Mouse (Mus musculus) heart, embryonic 12.5 days (tissue): ENCODE data around the gene Slc22a19. TPM values are rescaled to one million over a fixed set of nuclear protein-coding genes. Genes with fewer than 3 reads are reported as not detected.

Experiments
- polyA plus RNA-seq: library from polyadenylated mRNA; unstranded; fragments of >200 nt; fragmentation: Nextera tagmentation; extraction: Ambion mirVana; gene quantifications from 2 replicates; pipeline ENCODE4 v1.2.1, GENCODE M21; 2016

Slc22a19 gene
- polyA plus RNA-seq, 1 experiment from 2014 or later = not detected

Other genes starting within 250 kb of the Slc22a19 start
- 158 TPM in 2 replicates for gene Rtn3, start 228.0 kb downstream of the Slc22a19 start, polyA plus RNA-seq
- 10.3 and 11.7 TPM in 2 replicates for gene Atl3, start 217.3 kb downstream of the Slc22a19 start, polyA plus RNA-seq
- gene Pla2g16, start 153.9 kb downstream of the Slc22a19 start, polyA plus RNA-seq = 51.8 and 53.1 TPM in 2 replicates
- 0.06 and 0.23 TPM in 2 replicates for gene Lgals12, start 104.1 kb downstream of the Slc22a19 start, polyA plus RNA-seq
- gene Hrasls5, start 98.8 kb downstream of the Slc22a19 start, polyA plus RNA-seq = not detected in 2 replicates
- gene Slc22a26, start 91.4 kb upstream of the Slc22a19 start, polyA plus RNA-seq = not detected in 2 replicates